Mouse (Mus musculus): ENCODE data around the gene Tipin.
"Not testable (repeated sequence)": the region's sequence is repeated elsewhere in the genome, so short reads cannot be mapped to it uniquely, and the experiment has no call there.

Tipin gene

DNA sequence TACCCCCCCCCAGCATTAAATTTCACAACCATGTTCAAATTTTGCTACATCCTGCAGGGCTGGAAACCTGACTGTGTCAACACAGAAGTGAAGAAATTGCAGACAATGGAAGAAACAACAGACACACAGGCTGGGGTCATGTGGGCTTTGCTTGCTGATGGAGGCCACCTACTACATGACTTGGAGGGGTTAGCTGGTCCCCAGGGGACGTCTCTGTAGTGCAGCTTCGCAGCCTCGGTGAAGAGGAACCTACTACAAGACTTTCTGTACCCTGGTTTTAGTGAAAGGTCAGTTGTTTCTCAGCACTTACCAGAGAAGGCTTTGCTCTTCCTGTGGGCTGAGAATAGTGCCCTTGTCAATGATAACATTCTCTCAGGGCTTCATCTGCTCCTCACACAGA, 10.1 kb upstream of the Tipin start:
- no peak for DNase-seq (ENCODE audit: low spot score)

DNA sequence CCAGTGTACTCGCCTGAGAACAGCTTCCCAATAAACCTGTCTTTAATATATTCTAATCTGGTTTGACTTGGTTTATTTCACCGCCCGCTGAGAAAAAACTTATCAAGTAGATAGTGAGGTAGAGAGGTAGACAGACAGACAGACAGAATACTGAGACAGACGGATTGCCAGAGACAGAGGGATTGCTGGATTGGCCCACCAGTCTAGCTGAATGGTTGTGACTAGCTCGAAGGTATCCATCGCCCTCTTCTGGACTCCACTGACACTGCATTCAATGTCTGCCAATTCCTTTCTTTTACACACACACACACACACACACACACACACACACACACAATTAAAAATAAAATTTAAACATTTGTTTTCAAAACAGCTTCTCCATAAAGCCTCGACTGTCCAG, 8.8 kb upstream of the Tipin start:
- DNase-seq (ENCODE audit: low spot score) = peak; percentile 63

GRCm38 (mm10) chr9:64273757-64274156, 7.6 kb upstream of the Tipin start:
- no peak for DNase-seq (ENCODE audit: low spot score)

DNA sequence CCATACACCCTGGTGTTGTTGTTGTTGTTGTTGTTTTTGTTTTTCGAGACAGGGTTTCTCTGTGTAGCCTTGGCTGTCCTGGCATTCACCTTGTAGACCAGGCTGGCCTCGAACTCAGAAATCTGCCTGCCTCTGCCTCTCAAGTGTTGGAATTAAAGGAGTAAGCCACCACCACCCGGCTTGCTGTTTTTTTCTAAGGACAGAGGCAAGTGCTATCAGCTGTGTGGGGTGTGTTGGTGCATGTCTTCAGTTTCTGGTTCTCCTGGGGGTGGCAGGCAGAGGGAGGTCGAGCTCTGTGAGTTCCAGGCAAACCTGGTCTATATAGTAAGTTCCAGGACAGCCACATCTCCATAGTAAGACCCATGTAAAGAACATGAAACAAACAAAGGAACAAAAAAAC, 7.1 kb upstream of the Tipin start:
- no peak for DNase-seq (ENCODE audit: low spot score)

GRCm38 (mm10) chr9:64274919-64275318, 6.5 kb upstream of the Tipin start:
- no peak for DNase-seq (ENCODE audit: low spot score)

DNA sequence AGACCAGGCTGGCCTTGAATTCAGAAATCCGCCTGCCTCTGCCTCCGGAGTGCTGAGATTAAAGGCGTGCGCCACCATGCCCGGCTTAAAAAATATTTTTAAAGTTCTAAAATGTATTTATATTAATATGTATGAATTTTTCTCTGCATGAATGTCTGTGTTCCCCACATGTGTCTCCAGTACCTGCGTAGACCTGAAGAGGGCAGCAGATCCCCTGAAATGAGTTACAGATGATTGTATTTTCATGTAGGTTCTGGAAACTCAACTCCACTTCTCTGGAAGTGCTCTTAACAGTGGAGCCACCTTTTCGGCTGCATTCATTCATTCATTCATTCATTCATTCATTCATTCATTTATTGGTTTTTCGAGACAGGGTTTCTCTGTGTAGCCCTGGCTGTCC, 3.7 kb upstream of the Tipin start:
- DNase-seq (ENCODE audit: low spot score) = peak; percentile 66

- DNase-seq (ENCODE audit: low spot score) = no peak
Measured at GRCm38 (mm10) chr9:64278665-64279310, 2.6 kb upstream of the Tipin start.

- no peak for DNase-seq (ENCODE audit: low spot score)
Measured at GRCm38 (mm10) chr9:64281781-64282178, 399 bp downstream of the Tipin start.

GRCm38 (mm10) chr9:64282404-64282987, 1.1 kb downstream of the Tipin start:
- no peak for DNase-seq (ENCODE audit: low spot score)

DNA sequence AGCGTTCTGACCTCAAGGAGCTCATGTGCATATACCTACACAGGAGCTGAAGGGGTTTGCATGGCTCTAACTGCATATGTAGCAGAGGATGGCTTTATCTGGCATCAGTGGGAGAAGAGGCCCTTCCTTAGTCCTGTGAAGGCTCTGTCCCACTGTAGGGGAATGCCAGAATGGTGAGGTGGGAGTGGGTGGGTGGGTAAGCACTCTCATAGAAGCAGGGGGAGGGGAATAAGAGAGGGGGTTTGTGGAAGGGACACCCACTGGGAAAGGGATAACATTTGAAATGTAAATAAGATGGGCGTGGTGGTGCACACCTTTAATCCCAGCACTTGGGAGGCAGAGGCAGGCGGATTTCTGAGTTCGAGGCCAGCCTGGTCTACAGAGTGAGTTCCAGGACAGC, 21.7 kb downstream of the Tipin start:
- not testable (repeated sequence) for DNase-seq (ENCODE audit: low spot score)

GRCm38 (mm10) chr9:64306476-64307312, 25.3 kb downstream of the Tipin start:
- no peak for DNase-seq (ENCODE audit: low spot score)

DNA sequence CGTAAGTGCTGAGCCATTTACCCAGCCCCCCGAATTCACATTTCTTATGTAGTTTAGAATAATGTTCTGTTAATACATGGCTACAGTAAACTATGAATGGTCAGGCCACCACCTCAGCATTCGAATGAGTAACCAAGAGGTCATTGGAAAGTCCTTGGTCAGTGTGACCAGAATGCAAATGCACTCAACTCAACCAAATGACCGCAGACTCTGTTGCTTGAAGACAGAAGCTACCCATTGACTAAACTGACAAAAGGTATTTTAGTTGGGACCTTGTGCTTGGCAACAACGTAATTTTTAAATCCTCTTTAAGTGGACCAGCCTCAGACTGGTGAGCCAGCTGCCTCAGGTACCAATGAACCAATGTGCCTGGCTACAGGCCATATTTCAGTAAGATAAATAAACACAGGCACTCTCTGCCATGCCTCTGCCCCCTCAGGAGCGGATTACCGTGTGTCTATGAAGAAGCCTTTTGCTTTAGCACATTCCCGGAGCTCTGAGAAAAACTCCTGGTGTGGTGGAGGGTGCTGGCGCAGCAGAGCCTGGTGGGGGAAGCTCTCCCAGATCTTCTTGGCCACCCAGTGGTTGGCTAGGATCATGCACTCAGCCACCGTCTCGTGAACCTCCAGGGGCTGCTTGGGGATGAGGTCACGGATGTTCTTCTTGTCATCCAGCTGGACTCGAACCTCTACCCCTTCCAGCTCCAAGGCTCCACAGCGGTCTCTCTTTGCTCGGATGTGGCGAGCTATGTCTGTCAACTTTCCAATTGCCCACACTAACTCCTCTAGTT, 29.8 kb downstream of the Tipin start:
- no peak for DNase-seq (ENCODE audit: low spot score)

DNA sequence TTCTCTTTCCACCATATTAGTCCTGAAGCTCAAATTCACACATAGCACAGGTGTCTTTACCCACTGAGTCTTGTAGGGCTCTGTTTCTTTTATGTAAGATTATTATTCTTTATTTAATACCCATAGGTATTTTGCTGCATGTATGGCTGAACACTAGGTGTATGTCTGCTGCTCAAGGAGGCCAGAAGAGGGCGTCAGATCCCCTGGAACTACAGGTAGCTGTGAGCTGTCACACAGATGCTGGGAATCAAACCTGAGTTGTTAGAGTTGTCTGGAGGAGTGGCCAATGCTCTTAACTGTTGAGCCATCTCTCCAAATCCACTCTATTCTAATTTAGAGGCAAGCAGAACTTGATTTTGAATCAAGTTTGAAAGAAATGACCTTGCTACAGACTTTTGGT, 30.7 kb downstream of the Tipin start:
- DNase-seq (ENCODE audit: low spot score) = no peak

DNA sequence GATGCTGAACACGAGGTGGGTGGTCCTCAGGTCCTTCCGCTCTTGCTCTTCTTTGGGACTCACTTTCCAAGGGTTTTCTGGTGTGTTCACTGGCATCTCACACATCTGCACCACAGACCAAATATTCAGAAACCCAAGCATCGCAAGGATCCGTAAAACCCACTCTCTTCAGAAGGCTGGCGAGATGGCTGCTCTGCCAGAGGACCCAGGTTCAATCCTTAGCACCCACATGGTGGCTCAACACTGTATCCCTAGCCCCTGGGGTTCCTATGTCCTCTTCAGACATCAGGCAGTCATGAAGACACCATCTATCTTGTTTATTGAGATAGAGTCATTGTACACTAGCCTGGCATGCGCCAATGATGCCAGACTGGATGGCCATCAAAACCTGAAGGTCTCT, 33.3 kb downstream of the Tipin start:
- no peak for DNase-seq (ENCODE audit: low spot score)

- no peak for DNase-seq (ENCODE audit: low spot score)
Measured at GRCm38 (mm10) chr9:64316986-64317385, 35.6 kb downstream of the Tipin start.

GRCm38 (mm10) chr9:64323976-64324375, 42.6 kb downstream of the Tipin start:
- no peak for DNase-seq (ENCODE audit: low spot score)

- DNase-seq (ENCODE audit: low spot score) = no peak
Measured at GRCm38 (mm10) chr9:64335825-64336224, 54.4 kb downstream of the Tipin start.

- no peak for DNase-seq (ENCODE audit: low spot score)
Measured at GRCm38 (mm10) chr9:64339361-64339760, 58.0 kb downstream of the Tipin start.

GRCm38 (mm10) chr9:64340351-64341253, 59.2 kb downstream of the Tipin start:
- peak; percentile 63 for DNase-seq (ENCODE audit: low spot score)

DNA sequence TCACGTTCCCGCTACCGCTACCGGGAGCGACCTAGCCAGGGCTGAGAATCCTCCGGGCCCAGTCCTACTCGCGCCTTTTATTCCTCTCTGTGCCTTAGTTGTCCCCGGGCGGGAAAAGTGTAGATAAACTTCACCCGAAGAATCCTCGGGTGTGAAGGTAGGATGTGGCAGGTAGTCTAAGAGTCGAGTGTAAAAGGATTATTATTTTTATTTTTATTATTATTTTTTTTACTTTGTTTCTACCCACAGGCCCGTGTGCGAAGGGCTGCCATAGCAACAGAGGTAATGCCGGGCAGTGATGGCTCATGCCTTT, 59.8 kb downstream of the Tipin start, which contains the start of gene Dis3l:
Gene Dis3l (minus strand): TSS at position 35 of the 313 bp plus-strand sequence.
- DNase-seq (ENCODE audit: low spot score) = no peak

GRCm38 (mm10) chr9:64341671-64342070, 60.3 kb downstream of the Tipin start:
- no peak for DNase-seq (ENCODE audit: low spot score)
